Comparison of ENCODE assay signal across 19 mouse cellular contexts in genomic region chr1:89932616-89933015, GRCm38 (mm10). TPM values are rescaled to one million over a fixed set of nuclear protein-coding genes. Genes with fewer than 3 reads are reported as not detected.
A peak's percentile ranks its signal among the peaks of the same experiment; 100 is the strongest.
DNase-seq lines count a peak whose midpoint lies in the region; ATAC-seq and TF ChIP-seq lines count a peak whose summit lies in the region.
"Had no signal": no experiment of that assay in that cellular context is flagged by ENCODE, and none has a peak within 500 bp of the region (broad histone marks: within the 10 kb centered on the region; RNA-seq: fewer than 3 reads in every experiment).

No protein-coding gene starts in this region.

- no peak overlapping the region for H3K4me3 ChIP-seq in forebrain, embryonic 14.5 days (ENCODE audit: low read depth, low read length)
- no peak overlapping the region for H3K4me3 ChIP-seq in forebrain, embryonic 15.5 days
- H3K4me3 ChIP-seq in embryonic facial prominence, embryonic 11.5 days (ENCODE audit: low read depth, low read length) = no peak overlapping the region
- peak overlapping the region; percentile 12; the same call in 1 of the 2 replicates for H3K4me3 ChIP-seq in limb, embryonic 10.5 days
- H3K4me3 ChIP-seq in neural tube, embryonic 14.5 days (ENCODE audit: low read depth, low read length) = peak overlapping the region; percentile 54; the same call in 1 of the 2 replicates
- H3K4me3 ChIP-seq in lung, adult 2 months (replicated peaks; ENCODE audit: extremely low read depth, low read depth, low read length) = no peak overlapping the region
- H3K4me3 ChIP-seq: erythroblast, embryonic 14.5 days; liver, embryonic 15.5 days; stomach, embryonic 15.5 days had no signal

- peak; percentile 38 for DNase-seq in forebrain, embryonic 14.5 days (ENCODE audit: low spot score)
- peak; percentile 41 for DNase-seq in embryonic facial prominence, embryonic 11.5 days (ENCODE audit: low spot score)
- DNase-seq in limb, embryonic 10.5 days (ENCODE audit: low spot score) = peak; percentile 52
- DNase-seq in adrenal gland, postnatal 10 days = no peak
- DNase-seq in lung, adult 2 months = no peak
- DNase-seq in layer of hippocampus, adult 18-20 months (ENCODE audit: low spot score in 2 of 2) = no peak
- DNase-seq: adrenal gland, postnatal 14 days; kidney, postnatal 10 days; layer of hippocampus, adult 9-11 months; lung, postnatal 36 days had no signal

- no peaks in the 10 kb centered on the region for H3K9me3 ChIP-seq in forebrain, embryonic 14.5 days (replicated peaks; ENCODE audit: control insufficient read depth, low read length)
- no peaks in the 10 kb centered on the region for H3K9me3 ChIP-seq in forebrain, embryonic 15.5 days
- H3K9me3 ChIP-seq in embryonic facial prominence, embryonic 11.5 days (replicated peaks; ENCODE audit: control insufficient read depth, low read length) = no peaks in the 10 kb centered on the region
- H3K9me3 ChIP-seq in limb, embryonic 10.5 days (replicated peaks) = no peaks in the 10 kb centered on the region
- no peaks in the 10 kb centered on the region for H3K9me3 ChIP-seq in neural tube, embryonic 14.5 days (ENCODE audit: control insufficient read depth, low read length)
- H3K9me3 ChIP-seq: liver, embryonic 15.5 days; stomach, embryonic 15.5 days had no signal

- H3K9ac ChIP-seq in forebrain, embryonic 14.5 days (ENCODE audit: low read length) = no peak overlapping the region
- H3K9ac ChIP-seq in forebrain, embryonic 15.5 days (replicated peaks) = no peak overlapping the region
- H3K9ac ChIP-seq in embryonic facial prominence, embryonic 11.5 days (replicated peaks; ENCODE audit: low read length) = no peak overlapping the region
- no peak overlapping the region for H3K9ac ChIP-seq in neural tube, embryonic 14.5 days (replicated peaks; ENCODE audit: low read depth, low read length)
- H3K9ac ChIP-seq: liver, embryonic 15.5 days; stomach, embryonic 15.5 days had no signal

- ATAC-seq in forebrain, embryonic 14.5 days = no peak
- ATAC-seq in forebrain, embryonic 15.5 days (replicated peaks) = no peak
- ATAC-seq in embryonic facial prominence, embryonic 11.5 days (replicated peaks; ENCODE audit: insufficient number of reproducible peaks, low FRiP score, low TSS enrichment, low read depth) = no peak
- no peak for ATAC-seq in neural tube, embryonic 14.5 days (ENCODE audit: low read depth)

- TF ChIP-seq POLR2A in lung, adult 2 months (IDR thresholded peaks at IDR 0.05; ENCODE audit: borderline replicate concordance, extremely low read depth, low read depth, low read length) = no peak

- H3K4me1 ChIP-seq in forebrain, embryonic 14.5 days (ENCODE audit: control insufficient read depth, insufficient read depth, low read length) = peaks cover 9% of the 10 kb centered on the region
- H3K4me1 ChIP-seq in forebrain, embryonic 15.5 days = peaks cover 37% of the 10 kb centered on the region
- peaks cover 7% of the 10 kb centered on the region for H3K4me1 ChIP-seq in embryonic facial prominence, embryonic 11.5 days (ENCODE audit: control insufficient read depth, insufficient read depth, low read length)
- peaks cover 83% of the 10 kb centered on the region for H3K4me1 ChIP-seq in limb, embryonic 10.5 days
- peaks cover 11% of the 10 kb centered on the region for H3K4me1 ChIP-seq in neural tube, embryonic 14.5 days (ENCODE audit: control insufficient read depth, insufficient read depth, low read length)
- no peaks in the 10 kb centered on the region for H3K4me1 ChIP-seq in lung, adult 2 months (ENCODE audit: control insufficient read depth, insufficient read depth, low read length)

- H3K36me3 ChIP-seq in forebrain, embryonic 14.5 days (ENCODE audit: control insufficient read depth, insufficient read depth, low read length) = no peaks in the 10 kb centered on the region
- H3K36me3 ChIP-seq in forebrain, embryonic 15.5 days = no peaks in the 10 kb centered on the region
- H3K36me3 ChIP-seq in embryonic facial prominence, embryonic 11.5 days (replicated peaks; ENCODE audit: control insufficient read depth, insufficient read depth, low read depth, low read length) = no peaks in the 10 kb centered on the region
- H3K36me3 ChIP-seq in limb, embryonic 10.5 days = no peaks in the 10 kb centered on the region
- no peaks in the 10 kb centered on the region for H3K36me3 ChIP-seq in neural tube, embryonic 14.5 days (ENCODE audit: control insufficient read depth, insufficient read depth, low read length)
- H3K36me3 ChIP-seq: G1E; liver, embryonic 15.5 days; stomach, embryonic 15.5 days had no signal

- no peak for TF ChIP-seq CTCF in lung, adult 2 months (IDR thresholded peaks at IDR 0.05; ENCODE audit: insufficient read depth, low read length)

- no peak overlapping the region; the same call in 1 of the 2 replicates for H3K4me2 ChIP-seq in forebrain, embryonic 14.5 days (ENCODE audit: low read length)
- no peak overlapping the region for H3K4me2 ChIP-seq in forebrain, embryonic 15.5 days (replicated peaks)
- H3K4me2 ChIP-seq in embryonic facial prominence, embryonic 11.5 days (ENCODE audit: low read depth, low read length) = no peak overlapping the region
- H3K4me2 ChIP-seq in neural tube, embryonic 14.5 days (ENCODE audit: low read depth, low read length) = peak overlapping the region; percentile 78
- H3K4me2 ChIP-seq: liver, embryonic 15.5 days; stomach, embryonic 15.5 days had no signal

- H3K27ac ChIP-seq in forebrain, embryonic 14.5 days (ENCODE audit: low read depth, low read length) = no peak overlapping the region; the same call in 1 of the 2 replicates
- H3K27ac ChIP-seq in forebrain, embryonic 15.5 days (replicated peaks) = no peak overlapping the region
- no peak overlapping the region for H3K27ac ChIP-seq in embryonic facial prominence, embryonic 11.5 days (replicated peaks; ENCODE audit: low read depth, low read length)
- H3K27ac ChIP-seq in limb, embryonic 10.5 days = no peak overlapping the region
- 0 out of 2 replicates have a peak overlapping the region, but pooled peaks have one; percentile 49 for H3K27ac ChIP-seq in neural tube, embryonic 14.5 days (ENCODE audit: low read depth, low read length)
- H3K27ac ChIP-seq: liver, embryonic 15.5 days; stomach, embryonic 15.5 days had no signal

- WGBS in forebrain, embryonic 14.5 days = 2% methylated on average over 16 of the region's 16 CpGs
- under 1% methylated on average over 16 of the region's 16 CpGs for WGBS in forebrain, embryonic 15.5 days
- WGBS in embryonic facial prominence, embryonic 11.5 days = under 1% methylated on average over 16 of the region's 16 CpGs
- under 1% methylated on average over 16 of the region's 16 CpGs for WGBS in limb, embryonic 10.5 days
- WGBS in neural tube, embryonic 14.5 days = under 1% methylated on average over 16 of the region's 16 CpGs
- WGBS in lung, adult 2 months = 15% methylated on average over 16 of the region's 16 CpGs

- H3K27me3 ChIP-seq in forebrain, embryonic 14.5 days (replicated peaks; ENCODE audit: control insufficient read depth, insufficient read depth, low read length) = peaks cover 98% of the 10 kb centered on the region
- peaks cover 95% of the 10 kb centered on the region for H3K27me3 ChIP-seq in forebrain, embryonic 15.5 days
- H3K27me3 ChIP-seq in embryonic facial prominence, embryonic 11.5 days (ENCODE audit: control insufficient read depth, insufficient read depth, low read length) = peaks cover 60% of the 10 kb centered on the region
- peaks cover 99% of the 10 kb centered on the region for H3K27me3 ChIP-seq in limb, embryonic 10.5 days (ENCODE audit: low read depth, poor library complexity, severe bottlenecking)
- H3K27me3 ChIP-seq in neural tube, embryonic 14.5 days (ENCODE audit: control insufficient read depth, insufficient read depth, low read length) = peaks cover 16% of the 10 kb centered on the region

RNA-seq across cellular contexts. Expression of gene Gbx2, which starts 1.6 kb away (rescaled TPM):
- polyA plus RNA-seq in forebrain, embryonic 14.5 days (2014; fragmentation: Nextera tagmentation; extraction: Ambion mirVana) = 20.3 and 20.7 TPM in 2 replicates
- polyA plus RNA-seq in forebrain, embryonic 15.5 days (2015; fragmentation: Nextera tagmentation; extraction: Ambion mirVana) = 9.3 and 15.0 TPM in 2 replicates
- polyA plus RNA-seq in embryonic facial prominence, embryonic 11.5 days (2014; fragmentation: Nextera tagmentation; extraction: Ambion mirVana) = 5.5 and 7.2 TPM in 2 replicates
- polyA plus RNA-seq in limb, embryonic 10.5 days (2016; fragmentation: Nextera tagmentation; extraction: Ambion mirVana) = 5.3 and 9.5 TPM in 2 replicates
- 25.4 and 30.9 TPM in 2 replicates for polyA plus RNA-seq in neural tube, embryonic 14.5 days (2014; fragmentation: Nextera tagmentation; extraction: Ambion mirVana)
- not detected for total RNA-seq in adrenal gland, postnatal 10 days (2021)
- 0.06 TPM in 1 of 2 replicates, not detected in the other for polyA plus RNA-seq in lung, adult 2 months (2012; rRNA removed)
- under 1 TPM; 0.27 to 0.46 TPM for total RNA-seq in layer of hippocampus, adult 18-20 months (2021)
- total RNA-seq: adrenal gland, postnatal 14 days; heart, adult 18-20 months had no signal
- polyA plus RNA-seq: erythroblast, embryonic 14.5 days; G1E; heart, embryonic 16.5 days; intestine, embryonic 14.5 days had no signal

Comparison
In these comparisons a context has a peak if more than half of its experiments do, and no peak if none do; other contexts are left out.
1. DNase-seq: peak in forebrain, embryonic 14.5 days (single experiment), embryonic facial prominence, embryonic 11.5 days (single experiment) and limb, embryonic 10.5 days (single experiment); none in adrenal gland, postnatal 10 days (single experiment), lung, adult 2 months (single experiment) and layer of hippocampus, adult 18-20 months (0 of 2).
2. H3K4me3 ChIP-seq: peak in limb, embryonic 10.5 days (single experiment) and neural tube, embryonic 14.5 days (single experiment); none in forebrain, embryonic 14.5 days (single experiment), forebrain, embryonic 15.5 days (single experiment), embryonic facial prominence, embryonic 11.5 days (single experiment) and lung, adult 2 months (single experiment).